Mouse (Mus musculus) sigmoid colon, adult 10 weeks (tissue): ENCODE data around the gene Tceal3. TPM values are rescaled to one million over a fixed set of nuclear protein-coding genes. Genes with fewer than 3 reads are reported as not detected.

Experiments
- polyA plus RNA-seq: library from polyadenylated mRNA; stranded (reverse); fragments of 350-450 nt; fragmentation: Illumina TruSeq; extraction: RNeasy Lipid Tissue Mini Kit (QIAGEN cat#74804); gene quantifications from one replicate; pipeline ENCODE4 v1.2.3, GENCODE M21; 2014; ENCODE audit warnings: low read depth, low replicate concordance

Tceal3 gene
- 2.6 TPM for polyA plus RNA-seq

DNA sequence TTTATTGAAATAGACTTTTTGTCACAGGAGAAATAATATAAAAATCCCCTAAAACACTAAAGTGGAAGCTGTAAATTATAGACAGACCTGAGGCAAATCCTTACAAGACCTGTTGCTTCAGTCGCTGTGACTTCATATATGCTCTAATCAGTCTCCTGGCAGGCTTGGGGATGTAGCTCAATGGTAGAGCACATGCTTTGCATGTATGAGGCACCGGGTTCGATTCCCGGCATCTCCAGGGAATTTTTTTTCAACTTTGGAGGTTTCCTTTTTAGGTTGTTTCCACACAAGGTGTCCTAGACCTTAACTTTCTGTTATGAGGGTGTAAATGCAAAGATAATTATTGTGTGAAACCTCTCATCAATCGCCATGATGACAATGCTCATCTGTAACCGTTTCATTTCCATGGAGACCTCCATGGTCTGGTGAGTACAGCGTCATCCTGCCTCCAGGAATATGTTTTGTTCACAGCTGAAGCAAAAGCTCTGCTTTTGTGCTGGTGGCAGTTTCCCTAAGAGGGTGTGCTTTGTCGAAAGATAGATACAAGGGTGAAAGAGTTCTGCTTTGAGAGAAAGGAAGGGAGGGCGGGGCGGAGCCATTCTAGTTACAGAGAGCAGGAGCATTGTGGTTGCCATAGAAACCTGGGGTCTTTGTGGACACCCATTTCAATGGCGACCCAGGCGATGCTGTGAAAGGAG, at the start of gene Tceal3:
Gene Tceal3, plus strand, starts transcription at position 644 of the 698 bp plus-strand sequence.

DNA sequence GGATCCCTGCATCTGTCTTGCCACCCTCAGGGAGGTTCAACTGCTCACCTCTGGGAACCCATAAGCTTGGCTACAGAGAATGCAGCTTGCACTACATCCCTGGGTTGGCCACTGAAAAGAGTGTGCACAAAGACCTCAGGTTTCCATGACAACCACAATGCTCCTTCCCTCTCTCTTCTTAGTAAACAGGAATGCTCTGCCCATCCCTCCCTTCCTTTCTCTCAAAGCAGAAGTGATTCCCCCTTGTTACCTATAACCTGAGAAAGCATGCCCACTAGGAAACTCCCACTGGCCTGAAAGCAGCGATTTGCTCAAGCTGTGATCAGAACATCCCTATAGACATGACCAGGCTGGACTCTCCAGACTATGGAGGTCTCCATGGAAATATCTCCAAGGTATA, 46.7 kb upstream of the Tceal3 start, which contains the start of gene Kir3dl2:
Gene Kir3dl2, minus strand, starts transcription at position 101 of the 400 bp plus-strand sequence.

GRCm38 (mm10) chrX:136707446-136708167, 117.0 kb downstream of the Tceal3 start, which contains the start of gene Tceal1:
Gene Tceal1 (plus strand): TSS chrX:136707982.

Other genes with a start within 250 kb of the Tceal3 start
- gene Kir3dl1, start 72.8 kb upstream of the Tceal3 start, polyA plus RNA-seq = not detected
- gene Kir3dl2, start 46.8 kb upstream of the Tceal3 start, polyA plus RNA-seq = not detected
- 8.6 TPM for gene Tceal1, start 117.1 kb downstream of the Tceal3 start, polyA plus RNA-seq
- gene Morf4l2, start 152.8 kb downstream of the Tceal3 start, polyA plus RNA-seq = 519 TPM
- gene Glra4, start 189.3 kb downstream of the Tceal3 start, polyA plus RNA-seq = not detected
- gene Plp1, start 231.8 kb downstream of the Tceal3 start, polyA plus RNA-seq = 12.1 TPM